Mouse (Mus musculus) heart, adult 2 months (tissue): Measurements from ENCODE around the gene Camkmt.

Experiments used
- CTCF ChIP-seq: fragments of 200-600 bp; IDR thresholded peaks from 2 replicates; pipeline ENCODE4 v1.8.1; 2022; ENCODE audit warnings: antibody characterized with exemption, mild to moderate bottlenecking, moderate library complexity
- EP300 ChIP-seq: fragments of 200-500 bp; IDR thresholded peaks from 2 replicates; pipeline ENCODE4 v1.6.1; 2011; ENCODE audit warnings: low read depth, low read length, control low read depth; ENCODE audit not compliant: insufficient read depth
- POLR2A ChIP-seq: fragments of 200-500 bp; IDR thresholded peaks from 2 replicates; pipeline ENCODE4 v1.6.1; 2011; ENCODE audit warnings: mild to moderate bottlenecking, low read depth, low read length, control low read depth; ENCODE audit not compliant: insufficient read depth

- TF ChIP-seq EP300 (no peak), CTCF (no peak), POLR2A (no peak)
Measured at GRCm38 (mm10) chr17:85158202-85158601, 67.8 kb downstream of the Camkmt start.
